ENCODE assay signal across 26 mouse cellular contexts in the genomic region with DNA sequence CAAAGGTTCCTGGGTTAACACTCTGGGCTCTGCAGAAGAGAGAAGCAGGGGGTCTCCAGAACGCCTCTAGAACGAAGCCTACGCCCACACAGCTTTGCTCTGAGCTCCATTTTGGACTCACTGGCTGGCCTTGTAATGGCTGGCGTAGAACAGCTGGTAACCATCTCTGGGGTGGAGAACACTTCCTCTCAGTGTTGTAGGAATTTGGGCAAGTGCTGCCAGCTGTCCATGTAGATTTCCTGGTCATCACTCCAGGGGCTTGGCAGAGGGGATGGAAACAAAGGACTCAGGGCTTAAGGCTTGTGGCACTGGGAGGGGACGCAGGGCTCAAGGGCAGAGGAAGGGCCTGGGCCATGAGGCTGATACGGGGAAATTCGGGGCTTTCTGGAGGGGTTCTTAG. TPM values are rescaled to one million over a fixed set of nuclear protein-coding genes. Genes with fewer than 3 reads are reported as not detected.
DNase-seq lines count a peak whose midpoint lies in the region; ATAC-seq and TF ChIP-seq lines count a peak whose summit lies in the region.
"Had no signal": no experiment of that assay in that cellular context is flagged by ENCODE, and none has a peak within 500 bp of the region (broad histone marks: within the 10 kb centered on the region; RNA-seq: fewer than 3 reads in every experiment).

No protein-coding gene starts in this region.

- TF ChIP-seq CTCF in lung, postnatal 0 days (IDR thresholded peaks at IDR 0.05), result no peak

- H3K27me3 ChIP-seq in limb, embryonic 14.5 days (ENCODE audit: control insufficient read depth, insufficient read depth, low read length), result no peaks in the 10 kb centered on the region
- H3K27me3 ChIP-seq in limb, embryonic 10.5 days (ENCODE audit: low read depth, poor library complexity, severe bottlenecking), result no peaks in the 10 kb centered on the region
- H3K27me3 ChIP-seq in lung, postnatal 0 days (replicated peaks; ENCODE audit: insufficient read depth, low read length), result no peaks in the 10 kb centered on the region
- no peaks in the 10 kb centered on the region for H3K27me3 ChIP-seq in stomach, embryonic 15.5 days (replicated peaks)
- H3K27me3 ChIP-seq: forebrain, embryonic 12.5 days had no signal

- H3K9me3 ChIP-seq in limb, embryonic 14.5 days (ENCODE audit: control insufficient read depth, low read length), result no peaks in the 10 kb centered on the region
- no peaks in the 10 kb centered on the region for H3K9me3 ChIP-seq in limb, embryonic 10.5 days (replicated peaks)
- no peaks in the 10 kb centered on the region for H3K9me3 ChIP-seq in lung, postnatal 0 days (ENCODE audit: low read length)
- no peaks in the 10 kb centered on the region for H3K9me3 ChIP-seq in stomach, embryonic 15.5 days
- H3K9me3 ChIP-seq: forebrain, embryonic 12.5 days; hindbrain, embryonic 10.5 days had no signal

- H3K36me3 ChIP-seq in limb, embryonic 14.5 days (ENCODE audit: control insufficient read depth, insufficient read depth, low read length), result no peaks in the 10 kb centered on the region
- H3K36me3 ChIP-seq in limb, embryonic 10.5 days, result no peaks in the 10 kb centered on the region
- H3K36me3 ChIP-seq in lung, postnatal 0 days (ENCODE audit: insufficient read depth, low read length), result no peaks in the 10 kb centered on the region
- no peaks in the 10 kb centered on the region for H3K36me3 ChIP-seq in stomach, embryonic 15.5 days
- H3K36me3 ChIP-seq: forebrain, embryonic 12.5 days; hindbrain, embryonic 10.5 days had no signal

- 78% methylated on average over 7 of the region's 7 CpGs for WGBS in limb, embryonic 14.5 days
- 85% methylated on average over 7 of the region's 7 CpGs for WGBS in limb, embryonic 10.5 days
- 63% methylated on average over 7 of the region's 7 CpGs for WGBS in lung, postnatal 0 days
- WGBS in stomach, embryonic 15.5 days, result 70% methylated on average over 7 of the region's 7 CpGs

- no peak overlapping the region for H3K9ac ChIP-seq in limb, embryonic 14.5 days (ENCODE audit: low read depth, low read length, severe bottlenecking)
- H3K9ac ChIP-seq in lung, postnatal 0 days (replicated peaks; ENCODE audit: low read depth), result no peak overlapping the region
- no peak overlapping the region for H3K9ac ChIP-seq in stomach, embryonic 15.5 days
- H3K9ac ChIP-seq: forebrain, embryonic 12.5 days had no signal

- H3K4me3 ChIP-seq in limb, embryonic 14.5 days (replicated peaks; ENCODE audit: low read length), result no peak overlapping the region
- H3K4me3 ChIP-seq in limb, embryonic 10.5 days, result no peak overlapping the region
- H3K4me3 ChIP-seq in lung, postnatal 0 days (ENCODE audit: low read depth, low read length), result no peak overlapping the region
- H3K4me3 ChIP-seq in stomach, embryonic 15.5 days (replicated peaks), result no peak overlapping the region
- H3K4me3 ChIP-seq: forebrain, embryonic 12.5 days; hindbrain, embryonic 10.5 days had no signal

- TF ChIP-seq POLR2A in limb, embryonic 14.5 days (IDR thresholded peaks at IDR 0.05; ENCODE audit: borderline replicate concordance, extremely low read depth, insufficient read depth, insufficient read length), result no peak

- peak; percentile 46; the same call in 1 of the 2 replicates for TF ChIP-seq EP300 in lung, postnatal 0 days (IDR thresholded peaks at IDR 0.05)

- no peak overlapping the region for H3K27ac ChIP-seq in limb, embryonic 14.5 days (replicated peaks; ENCODE audit: low read depth, low read length)
- H3K27ac ChIP-seq in limb, embryonic 10.5 days, result no peak overlapping the region
- H3K27ac ChIP-seq in lung, postnatal 0 days (ENCODE audit: low read length), result peak overlapping the region; percentile 71
- H3K27ac ChIP-seq in stomach, embryonic 15.5 days, result peak overlapping the region; percentile 16; the same call in 1 of the 2 replicates
- H3K27ac ChIP-seq: forebrain, embryonic 12.5 days; hindbrain, embryonic 10.5 days; kidney, postnatal 0 days had no signal

- H3K4me1 ChIP-seq in limb, embryonic 14.5 days (ENCODE audit: control insufficient read depth, insufficient read depth, low read length), result peaks cover 3% of the 10 kb centered on the region; the same call in 1 of the 2 replicates
- H3K4me1 ChIP-seq in limb, embryonic 10.5 days, result peaks cover 9% of the 10 kb centered on the region
- peaks cover 8% of the 10 kb centered on the region; the same call in 1 of the 2 replicates for H3K4me1 ChIP-seq in lung, postnatal 0 days (ENCODE audit: insufficient read depth, low read depth, low read length)
- peaks cover 12% of the 10 kb centered on the region; the same call in 1 of the 2 replicates for H3K4me1 ChIP-seq in stomach, embryonic 15.5 days

- ATAC-seq in limb, embryonic 14.5 days (ENCODE audit: low FRiP score, low read depth), result 0 out of 2 replicates have a peak, but pooled peaks have one; percentile 19
- peak; percentile 15; the same call in 1 of the 2 replicates for ATAC-seq in lung, postnatal 0 days
- no peak; the same call in 1 of the 2 replicates for ATAC-seq in stomach, embryonic 15.5 days (ENCODE audit: insufficient read depth, low FRiP score, low read depth)
- ATAC-seq: midbrain, embryonic 16.5 days had no signal

- no peak overlapping the region for H3K4me2 ChIP-seq in limb, embryonic 14.5 days (replicated peaks; ENCODE audit: low read depth, low read length, severe bottlenecking)
- H3K4me2 ChIP-seq in lung, postnatal 0 days (replicated peaks; ENCODE audit: low read depth, low read length), result no peak overlapping the region
- H3K4me2 ChIP-seq in stomach, embryonic 15.5 days, result no peak overlapping the region
- H3K4me2 ChIP-seq: forebrain, embryonic 12.5 days had no signal

- peak; percentile 3 for DNase-seq in adrenal gland, adult 2 months
- no peak for DNase-seq in adrenal gland, postnatal 36 days
- DNase-seq in limb, embryonic 14.5 days (ENCODE audit: low spot score), result peak; percentile 18
- DNase-seq in limb, embryonic 10.5 days (ENCODE audit: low spot score), result no peak
- DNase-seq in lung, postnatal 0 days (ENCODE audit: low spot score), result peak; percentile 70
- no peak for DNase-seq in layer of hippocampus, adult 18-20 months (ENCODE audit: low spot score in 2 of 2)
- no peak for DNase-seq in embryo, embryonic 10 days (ENCODE audit: low spot score)
- DNase-seq: cerebellum, adult 8-10 months; gastrocnemius, postnatal 14 days; kidney, adult 11 months; liver; retina, postnatal 1 day; thymus, postnatal 36 days had no signal

RNA-seq across cellular contexts. Expression of a gene that starts 3.7 kb away (rescaled TPM):
- 1 to 10 TPM; 1.2 to 1.4 TPM for total RNA-seq in adrenal gland, adult 2 months (2021)
- 0.77 and 0.92 TPM in 2 replicates for polyA plus RNA-seq in adrenal gland, adult 2 months (2012; rRNA removed)
- total RNA-seq in adrenal gland, postnatal 36 days (2021), result under 1 TPM; 0.66 to 0.86 TPM
- polyA plus RNA-seq in limb, embryonic 14.5 days (2012; rRNA removed), result 0.25 and 0.32 TPM in 2 replicates
- polyA plus RNA-seq in limb, embryonic 14.5 days (2014; fragmentation: Nextera tagmentation; extraction: Ambion mirVana), result 0.26 and 0.40 TPM in 2 replicates
- polyA plus RNA-seq in limb, embryonic 10.5 days (2016; fragmentation: Nextera tagmentation; extraction: Ambion mirVana), result 0.16 TPM in 1 of 2 replicates, not detected in the other
- 14.8 and 16.2 TPM in 2 replicates for polyA plus RNA-seq in lung, postnatal 0 days (2015; fragmentation: Nextera tagmentation; extraction: Ambion mirVana)
- polyA plus RNA-seq in stomach, embryonic 15.5 days (2015; fragmentation: Nextera tagmentation; extraction: Ambion mirVana), result 0.45 and 0.48 TPM in 2 replicates
- 1 to 10 TPM; 1.4 to 2.4 TPM for total RNA-seq in layer of hippocampus, adult 18-20 months (2021)
- total RNA-seq: common myeloid progenitor, adult 5-6 weeks; megakaryocyte-erythroid progenitor cell, adult 5-6 weeks had no signal

RNA-seq across cellular contexts. Expression of a gene that starts 21.7 kb away (rescaled TPM):
- total RNA-seq in adrenal gland, adult 2 months (2021), result under 1 TPM; 0.48 to 0.84 TPM
- 0.32 and 1.00 TPM in 2 replicates for polyA plus RNA-seq in adrenal gland, adult 2 months (2012; rRNA removed)
- under 1 TPM; 0.26 to 0.30 TPM for total RNA-seq in adrenal gland, postnatal 36 days (2021)
- polyA plus RNA-seq in limb, embryonic 14.5 days (2012; rRNA removed), result not detected in 2 replicates
- not detected in 2 replicates for polyA plus RNA-seq in limb, embryonic 14.5 days (2014; fragmentation: Nextera tagmentation; extraction: Ambion mirVana)
- not detected in 2 replicates for polyA plus RNA-seq in limb, embryonic 10.5 days (2016; fragmentation: Nextera tagmentation; extraction: Ambion mirVana)
- 0.10 and 0.18 TPM in 2 replicates for polyA plus RNA-seq in lung, postnatal 0 days (2015; fragmentation: Nextera tagmentation; extraction: Ambion mirVana)
- polyA plus RNA-seq in stomach, embryonic 15.5 days (2015; fragmentation: Nextera tagmentation; extraction: Ambion mirVana), result 0.15 and 0.35 TPM in 2 replicates
- not detected for total RNA-seq in layer of hippocampus, adult 18-20 months (2021)
- total RNA-seq: common myeloid progenitor, adult 5-6 weeks; gastrocnemius, postnatal 14 days; heart, adult 8-10 months; layer of hippocampus, adult 8-10 months; left cerebral cortex, postnatal 25 days; megakaryocyte-erythroid progenitor cell, adult 5-6 weeks had no signal
- polyA plus RNA-seq: embryonic facial prominence, embryonic 11.5 days; forebrain, embryonic 12.5 days; frontal cortex, adult 2 months; hindbrain, embryonic 10.5 days; kidney, postnatal 0 days; midbrain, embryonic 16.5 days had no signal

RNA-seq across cellular contexts. Expression of a gene that starts 36.3 kb away (rescaled TPM):
- 100 to 1,000 TPM in 1 of 2 experiments, 10 to 100 TPM in 1; 44.6 to 103 TPM for total RNA-seq in adrenal gland, adult 2 months (2021)
- polyA plus RNA-seq in adrenal gland, adult 2 months (2012; rRNA removed), result 15.4 and 20.8 TPM in 2 replicates
- 100 to 1,000 TPM in 1 of 2 experiments, 10 to 100 TPM in 1; 80.9 to 105 TPM for total RNA-seq in adrenal gland, postnatal 36 days (2021)
- 50.6 and 71.0 TPM in 2 replicates for polyA plus RNA-seq in limb, embryonic 14.5 days (2012; rRNA removed)
- polyA plus RNA-seq in limb, embryonic 14.5 days (2014; fragmentation: Nextera tagmentation; extraction: Ambion mirVana), result 213 and 235 TPM in 2 replicates
- 174 and 201 TPM in 2 replicates for polyA plus RNA-seq in limb, embryonic 10.5 days (2016; fragmentation: Nextera tagmentation; extraction: Ambion mirVana)
- 164 and 206 TPM in 2 replicates for polyA plus RNA-seq in lung, postnatal 0 days (2015; fragmentation: Nextera tagmentation; extraction: Ambion mirVana)
- 241 and 244 TPM in 2 replicates for polyA plus RNA-seq in stomach, embryonic 15.5 days (2015; fragmentation: Nextera tagmentation; extraction: Ambion mirVana)
- 10 to 100 TPM; 79.1 to 86.6 TPM for total RNA-seq in layer of hippocampus, adult 18-20 months (2021)

RNA-seq across cellular contexts. Expression of a gene that starts 55.2 kb away (rescaled TPM):
- total RNA-seq in adrenal gland, adult 2 months (2021), result 1 to 10 TPM in 1 of 2 experiments, under 1 TPM in 1; 0.63 to 1.0 TPM
- polyA plus RNA-seq in adrenal gland, adult 2 months (2012; rRNA removed), result 0.26 and 1.2 TPM in 2 replicates
- total RNA-seq in adrenal gland, postnatal 36 days (2021), result 1 to 10 TPM; 1.0 to 1.1 TPM
- 0.58 and 0.79 TPM in 2 replicates for polyA plus RNA-seq in limb, embryonic 14.5 days (2012; rRNA removed)
- 0.47 and 0.59 TPM in 2 replicates for polyA plus RNA-seq in limb, embryonic 14.5 days (2014; fragmentation: Nextera tagmentation; extraction: Ambion mirVana)
- 0.36 and 0.38 TPM in 2 replicates for polyA plus RNA-seq in limb, embryonic 10.5 days (2016; fragmentation: Nextera tagmentation; extraction: Ambion mirVana)
- 1.8 and 2.0 TPM in 2 replicates for polyA plus RNA-seq in lung, postnatal 0 days (2015; fragmentation: Nextera tagmentation; extraction: Ambion mirVana)
- 0.46 and 0.77 TPM in 2 replicates for polyA plus RNA-seq in stomach, embryonic 15.5 days (2015; fragmentation: Nextera tagmentation; extraction: Ambion mirVana)
- total RNA-seq in layer of hippocampus, adult 18-20 months (2021), result 1 to 10 TPM; 8.1 to 8.4 TPM
- total RNA-seq: common myeloid progenitor, adult 5-6 weeks; megakaryocyte-erythroid progenitor cell, adult 5-6 weeks had no signal
- polyA plus RNA-seq: liver, embryonic 16.5 days had no signal

RNA-seq across cellular contexts. Expression of a gene that starts 56.3 kb away (rescaled TPM):
- 1 to 10 TPM in 1 of 2 experiments, under 1 TPM in 1; 0.78 to 1.6 TPM for total RNA-seq in adrenal gland, adult 2 months (2021)
- polyA plus RNA-seq in adrenal gland, adult 2 months (2012; rRNA removed), result 0.87 and 1.5 TPM in 2 replicates
- total RNA-seq in adrenal gland, postnatal 36 days (2021), result 1 to 10 TPM; 1.4 to 1.5 TPM
- polyA plus RNA-seq in limb, embryonic 14.5 days (2012; rRNA removed), result 8.7 and 11.4 TPM in 2 replicates
- 6.4 and 6.7 TPM in 2 replicates for polyA plus RNA-seq in limb, embryonic 14.5 days (2014; fragmentation: Nextera tagmentation; extraction: Ambion mirVana)
- polyA plus RNA-seq in limb, embryonic 10.5 days (2016; fragmentation: Nextera tagmentation; extraction: Ambion mirVana), result 0.40 and 0.65 TPM in 2 replicates
- polyA plus RNA-seq in lung, postnatal 0 days (2015; fragmentation: Nextera tagmentation; extraction: Ambion mirVana), result 1.6 and 3.0 TPM in 2 replicates
- polyA plus RNA-seq in stomach, embryonic 15.5 days (2015; fragmentation: Nextera tagmentation; extraction: Ambion mirVana), result 6.4 and 9.0 TPM in 2 replicates
- total RNA-seq in layer of hippocampus, adult 18-20 months (2021), result 1 to 10 TPM; 6.7 to 7.2 TPM
- total RNA-seq: common myeloid progenitor, adult 5-6 weeks had no signal

Comparison
In these comparisons a context has a peak if more than half of its experiments do, and no peak if none do; other contexts are left out.
1. DNase-seq: peak in adrenal gland, adult 2 months (single experiment), limb, embryonic 14.5 days (single experiment) and lung, postnatal 0 days (single experiment); none in adrenal gland, postnatal 36 days (0 of 2), limb, embryonic 10.5 days (single experiment), layer of hippocampus, adult 18-20 months (0 of 2) and embryo, embryonic 10 days (single experiment).
2. H3K27ac ChIP-seq: peak in lung, postnatal 0 days (single experiment) and stomach, embryonic 15.5 days (single experiment); none in limb, embryonic 14.5 days (single experiment) and limb, embryonic 10.5 days (single experiment).